Mouse (Mus musculus): ENCODE measurements around the gene Ankrd9. TPM values are rescaled to one million over a fixed set of nuclear protein-coding genes. Genes with fewer than 3 reads are reported as not detected.

Ankrd9 gene
- total and polyA plus RNA-seq, 2 experiments from 2014 or later: 7.6 to 10.2 TPM

GRCm38 (mm10) chr12:110935983-110936620 is 42.7 kb downstream of the Ankrd9 start:
- Histone ChIP-seq H3K4me1 (ENCODE audit: insufficient read depth) (no peaks in the 10 kb centered on the region), H3K27ac (ENCODE audit: low read depth, low read length) (no peak overlapping the region), H3K4me3 (ENCODE audit: low read depth, low read length) (no peak overlapping the region), H3K4me2 (ENCODE audit: low read depth) (no peak overlapping the region), H3K9ac (no peak overlapping the region), H3K9me3 (ENCODE audit: low read length) (no peaks in the 10 kb centered on the region), H3K36me3 (ENCODE audit: insufficient read depth) (peaks cover 53% of the 10 kb centered on the region), H3K27me3 (ENCODE audit: insufficient read depth, low read length) (no peaks in the 10 kb centered on the region)
- WGBS: 53% methylated on average over 9 of the region's 9 CpGs
- peak; percentile 88 for TF ChIP-seq CTCF (IDR thresholded peaks at IDR 0.05; ENCODE audit: low read depth)
- peak; percentile 83 for DNase-seq
- ATAC-seq: peak; percentile 97

GRCm38 (mm10) chr12:110932820-110933219 is 46.0 kb downstream of the Ankrd9 start:
- H3K36me3 ChIP-seq (ENCODE audit: insufficient read depth): peaks cover 51% of the 10 kb centered on the region
- H3K4me2 ChIP-seq (ENCODE audit: low read depth): no peak overlapping the region
- WGBS: 83% methylated on average over 5 of the region's 5 CpGs
- DNase-seq (no peak), ATAC-seq (no peak)
- H3K27me3 ChIP-seq (ENCODE audit: insufficient read depth, low read length): no peaks in the 10 kb centered on the region
- H3K4me1 ChIP-seq (ENCODE audit: insufficient read depth): no peaks in the 10 kb centered on the region
- no peak for TF ChIP-seq CTCF (IDR thresholded peaks at IDR 0.05; ENCODE audit: low read depth)
- H3K9ac ChIP-seq: no peak overlapping the region
- H3K9me3 ChIP-seq (ENCODE audit: low read length): no peaks in the 10 kb centered on the region
- no peak overlapping the region for H3K4me3 ChIP-seq (ENCODE audit: low read depth, low read length)
- no peak overlapping the region for H3K27ac ChIP-seq (ENCODE audit: low read depth, low read length)

Other genes starting within 250 kb of the Ankrd9 start
- gene Wdr20, start 241.1 kb downstream of the Ankrd9 start, total RNA-seq (2014; rRNA removed): 33.3 and 40.3 TPM in 2 replicates
- gene Wdr20, start 241.1 kb downstream of the Ankrd9 start, polyA plus RNA-seq (2015; fragmentation: Nextera tagmentation; extraction: Ambion mirVana): 12.3 and 17.0 TPM in 2 replicates
- 12.8 and 20.5 TPM in 2 replicates for gene Mok, start 138.1 kb downstream of the Ankrd9 start, total RNA-seq (2014; rRNA removed)
- 20.6 and 22.1 TPM in 2 replicates for gene Mok, start 138.1 kb downstream of the Ankrd9 start, polyA plus RNA-seq (2015; fragmentation: Nextera tagmentation; extraction: Ambion mirVana)
- 4.5 and 5.9 TPM in 2 replicates for gene Zfp839, start 128.8 kb downstream of the Ankrd9 start, total RNA-seq (2014; rRNA removed)
- 0.63 and 2.4 TPM in 2 replicates for gene Zfp839, start 128.8 kb downstream of the Ankrd9 start, polyA plus RNA-seq (2015; fragmentation: Nextera tagmentation; extraction: Ambion mirVana)
- 93.6 and 116 TPM in 2 replicates for gene Cinp, start 89.9 kb downstream of the Ankrd9 start, total RNA-seq (2014; rRNA removed)
- 82.2 and 92.3 TPM in 2 replicates for gene Cinp, start 89.9 kb downstream of the Ankrd9 start, polyA plus RNA-seq (2015; fragmentation: Nextera tagmentation; extraction: Ambion mirVana)
- 20.8 and 25.6 TPM in 2 replicates for gene Tecpr2, start 89.8 kb downstream of the Ankrd9 start, total RNA-seq (2014; rRNA removed)
- 3.4 and 5.6 TPM in 2 replicates for gene Tecpr2, start 89.8 kb downstream of the Ankrd9 start, polyA plus RNA-seq (2015; fragmentation: Nextera tagmentation; extraction: Ambion mirVana)
- 14.0 and 16.2 TPM in 2 replicates for gene Rcor1, start 60.3 kb upstream of the Ankrd9 start, total RNA-seq (2014; rRNA removed)
- gene Rcor1, start 60.3 kb upstream of the Ankrd9 start, polyA plus RNA-seq (2015; fragmentation: Nextera tagmentation; extraction: Ambion mirVana): 3.2 and 4.3 TPM in 2 replicates
- 18.5 and 25.1 TPM in 2 replicates for gene Traf3, start 187.3 kb upstream of the Ankrd9 start, total RNA-seq (2014; rRNA removed)
- gene Traf3, start 187.3 kb upstream of the Ankrd9 start, polyA plus RNA-seq (2015; fragmentation: Nextera tagmentation; extraction: Ambion mirVana): 6.6 and 11.5 TPM in 2 replicates
- gene 4930595D18Rik, start 205.5 kb upstream of the Ankrd9 start, total RNA-seq (2014; rRNA removed): 0.31 and 0.48 TPM in 2 replicates
- gene 4930595D18Rik, start 205.5 kb upstream of the Ankrd9 start, polyA plus RNA-seq (2015; fragmentation: Nextera tagmentation; extraction: Ambion mirVana): not detected in 2 replicates